Mouse (Mus musculus): Measurements from ENCODE around the gene Tsacc. TPM values are rescaled to one million over a fixed set of nuclear protein-coding genes. Genes with fewer than 3 reads are reported as not detected.
"Not testable (repeated sequence)": the region's sequence is repeated elsewhere in the genome, so short reads cannot be mapped to it uniquely, and the experiment has no call there.

The Tsacc gene
- total RNA-seq, 2 experiments from 2014 or later = 5.0 to 5.3 TPM

DNA sequence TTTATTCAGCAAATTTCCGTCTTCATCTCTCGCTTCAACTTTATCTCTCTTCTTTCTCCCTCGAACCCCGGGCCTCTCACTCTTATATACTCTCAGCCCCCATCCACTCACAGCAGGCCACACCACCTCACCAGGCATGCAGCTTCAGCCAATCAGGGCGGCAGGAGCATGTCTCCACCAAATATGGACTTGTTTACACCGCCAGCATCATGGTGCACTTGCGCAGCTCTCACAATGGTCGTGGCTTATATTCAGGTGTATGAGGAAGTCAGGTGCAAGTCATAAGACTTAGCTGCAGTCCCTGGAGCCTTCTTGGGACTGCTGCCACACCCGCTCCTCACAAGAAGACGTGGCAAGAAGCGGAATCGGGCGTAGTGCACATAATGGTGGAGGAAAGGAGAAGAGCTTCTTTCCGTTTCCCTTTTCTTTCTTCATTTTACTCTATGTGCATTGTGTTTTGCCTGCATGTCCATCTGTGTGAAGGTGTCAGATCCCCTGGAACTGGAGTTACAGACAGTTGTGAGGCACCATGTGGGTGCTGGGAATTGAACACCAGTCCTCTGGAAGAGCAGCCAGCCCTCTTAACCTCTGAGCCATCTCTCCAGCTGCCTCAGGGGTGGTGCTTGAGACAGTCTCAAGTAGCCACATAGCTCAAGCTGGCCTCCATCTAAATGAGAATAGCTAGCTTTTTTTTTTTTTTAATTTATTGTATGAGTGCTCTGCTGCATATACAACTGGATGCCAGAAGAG is 11.8 kb downstream of the Tsacc start:
- DNase-seq = not testable (repeated sequence)

DNA sequence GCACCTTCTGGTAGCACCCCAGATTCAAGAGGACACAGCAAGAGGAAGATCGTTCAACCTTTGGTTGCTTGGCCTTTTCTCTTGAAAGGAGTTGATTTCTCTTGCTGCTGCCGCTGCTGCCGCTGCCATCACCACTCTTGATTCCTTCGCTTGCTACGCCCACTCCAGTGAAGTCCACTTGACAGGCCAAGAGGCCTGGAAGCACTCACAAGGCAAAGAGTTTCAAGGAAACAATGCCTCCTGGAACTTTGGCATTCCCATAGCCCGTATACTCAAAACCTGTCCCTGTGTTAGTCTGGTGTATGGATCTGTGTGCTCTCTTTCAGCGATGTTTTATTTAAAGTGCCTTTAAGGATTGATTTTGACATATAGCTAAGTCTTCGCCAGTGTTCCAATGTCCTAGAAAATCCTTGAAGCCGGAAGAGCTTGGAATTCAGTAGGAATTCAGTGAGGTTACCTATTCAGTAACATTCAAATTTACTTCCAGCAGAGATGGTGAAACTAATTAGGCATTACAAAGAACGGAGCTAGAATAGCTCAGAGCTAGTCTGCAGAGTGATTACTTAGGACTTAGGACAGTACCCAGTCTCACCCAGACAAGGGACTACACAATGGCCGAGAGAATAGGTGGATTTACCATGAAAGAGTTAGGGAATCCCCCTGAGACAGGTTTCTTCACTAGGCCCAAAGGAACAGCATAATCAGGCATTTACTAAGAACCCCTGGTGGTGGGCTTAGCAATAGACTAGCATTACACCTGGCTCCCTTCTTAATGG is 15.5 kb downstream of the Tsacc start:
- not testable (repeated sequence) for DNase-seq

DNA sequence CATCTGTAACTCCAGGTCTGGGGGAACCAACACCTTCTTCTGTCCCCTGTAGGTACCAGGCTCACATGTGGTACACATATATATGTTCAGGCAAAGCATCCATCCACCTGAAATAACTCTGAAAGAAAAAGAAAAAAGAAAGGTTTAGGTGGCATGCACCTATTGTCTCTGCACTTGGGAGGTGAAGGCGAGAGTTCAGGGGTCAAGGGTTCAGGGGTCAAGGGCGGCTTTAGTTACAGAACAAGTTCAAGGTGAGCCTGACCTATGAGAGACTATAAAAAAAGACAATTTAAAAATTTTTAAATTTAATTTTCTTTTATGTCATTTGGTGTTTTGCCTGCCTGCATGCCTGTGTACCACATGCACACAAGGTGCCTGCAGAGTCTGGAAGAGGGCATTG is 16.8 kb downstream of the Tsacc start:
- DNase-seq = no peak

DNA sequence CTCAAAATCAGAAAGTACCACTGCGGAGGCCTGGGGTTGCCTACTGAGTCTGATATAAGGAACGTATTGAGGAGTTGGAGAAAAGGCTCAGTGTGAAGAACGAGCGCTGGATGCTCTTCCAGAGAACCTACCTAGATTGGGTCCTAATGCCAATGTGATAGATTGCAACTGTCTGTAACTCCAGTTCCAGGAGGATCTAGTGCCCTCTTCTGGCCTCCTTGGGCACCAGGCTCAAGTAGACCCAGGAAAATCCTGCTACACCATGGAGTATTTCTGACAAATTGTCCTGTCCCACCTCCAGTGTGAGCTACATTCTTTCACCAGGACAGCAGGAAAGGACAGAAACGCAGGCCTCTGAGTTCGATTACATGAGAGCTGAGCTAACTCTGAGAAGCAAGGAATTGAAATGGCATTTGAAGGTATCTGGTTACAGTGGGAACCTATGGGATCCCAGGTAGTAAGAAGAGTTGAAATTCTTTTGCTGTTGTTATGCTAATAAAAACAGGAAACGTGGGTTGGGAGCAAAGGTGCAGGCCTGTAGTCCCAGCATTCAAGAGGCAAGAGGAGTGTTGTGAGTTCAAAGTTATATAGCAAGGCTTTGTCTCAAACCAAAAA is 20.2 kb downstream of the Tsacc start:
- DNase-seq = peak; percentile 16

DNA sequence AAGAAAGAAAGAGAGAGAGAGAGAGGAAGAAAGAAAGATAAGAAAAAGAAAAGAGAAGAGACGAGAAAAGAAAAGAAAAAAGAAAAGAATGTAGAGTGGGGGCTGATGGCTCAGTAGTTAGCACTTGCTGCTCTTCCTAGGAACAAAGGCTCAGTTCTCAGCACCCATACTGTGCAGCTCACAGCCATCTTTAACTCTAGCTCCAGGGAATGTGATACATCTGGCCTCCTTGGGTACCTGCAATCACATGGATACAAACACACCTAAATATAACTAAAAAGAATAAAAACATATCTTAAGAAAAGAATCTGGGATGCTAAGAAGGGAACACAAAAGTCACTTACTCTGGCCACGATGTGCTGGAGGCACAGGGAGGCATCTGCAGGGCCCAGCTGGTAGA is 20.7 kb downstream of the Tsacc start:
- DNase-seq = no peak

DNA sequence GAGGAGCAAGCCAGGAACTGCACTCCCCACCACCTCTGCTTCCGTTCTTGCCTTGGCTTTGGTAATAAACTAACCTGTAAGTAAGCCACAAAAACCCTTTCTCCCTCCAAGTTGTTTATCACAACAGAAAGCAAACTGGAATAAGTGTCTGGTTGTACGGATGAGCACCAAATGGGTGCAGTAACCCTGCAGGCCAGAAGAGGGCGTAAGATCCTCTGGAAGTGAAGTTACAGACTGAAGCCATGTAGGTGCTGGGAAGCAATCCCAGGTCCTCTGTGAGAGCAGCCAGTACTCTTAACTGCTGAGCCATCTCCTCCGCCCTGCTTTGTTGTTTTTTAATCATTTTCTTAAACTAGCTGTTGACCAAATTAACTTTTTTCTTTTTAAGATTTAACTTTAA is 22.8 kb downstream of the Tsacc start:
- no peak for DNase-seq

DNA sequence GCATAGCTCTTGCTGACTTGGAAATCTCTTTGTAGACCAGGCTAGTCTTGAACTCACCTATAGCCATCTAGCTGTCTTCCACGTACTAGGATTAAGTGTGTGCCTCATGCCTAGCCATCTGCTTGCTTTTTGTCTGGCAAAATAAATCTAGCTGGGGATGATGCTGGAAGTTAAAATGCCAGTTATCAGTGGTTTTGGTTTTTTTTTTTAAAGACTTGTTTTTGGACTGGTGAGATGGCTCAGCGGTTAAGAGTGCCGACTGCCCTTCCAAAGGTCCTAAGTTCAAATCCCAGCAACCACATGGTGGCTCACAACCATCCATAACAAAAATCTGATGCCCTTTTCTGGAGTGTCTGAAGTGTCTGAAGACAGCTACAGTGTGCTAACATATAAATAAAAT is 24.9 kb downstream of the Tsacc start:
- DNase-seq = no peak

DNA sequence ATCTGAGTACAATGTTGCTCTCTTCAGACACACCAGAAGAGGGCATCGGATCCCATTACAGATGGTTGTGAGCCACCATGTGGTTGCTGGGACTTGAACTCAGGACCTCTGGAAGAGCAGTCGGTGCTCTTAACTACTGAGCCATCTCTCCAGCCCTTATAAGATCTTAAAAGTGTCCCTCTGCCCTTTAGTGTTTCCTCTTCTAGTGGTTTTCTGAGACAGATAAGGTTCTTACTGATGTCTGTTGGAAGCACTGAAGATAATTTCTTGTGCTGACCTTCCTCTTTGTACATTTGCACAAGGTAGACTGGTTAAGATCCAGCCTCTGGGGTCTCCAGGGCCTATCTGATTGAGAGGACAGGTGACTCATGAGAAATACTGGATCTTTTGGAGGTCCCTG is 25.5 kb downstream of the Tsacc start:
- DNase-seq = not testable (repeated sequence)

DNA sequence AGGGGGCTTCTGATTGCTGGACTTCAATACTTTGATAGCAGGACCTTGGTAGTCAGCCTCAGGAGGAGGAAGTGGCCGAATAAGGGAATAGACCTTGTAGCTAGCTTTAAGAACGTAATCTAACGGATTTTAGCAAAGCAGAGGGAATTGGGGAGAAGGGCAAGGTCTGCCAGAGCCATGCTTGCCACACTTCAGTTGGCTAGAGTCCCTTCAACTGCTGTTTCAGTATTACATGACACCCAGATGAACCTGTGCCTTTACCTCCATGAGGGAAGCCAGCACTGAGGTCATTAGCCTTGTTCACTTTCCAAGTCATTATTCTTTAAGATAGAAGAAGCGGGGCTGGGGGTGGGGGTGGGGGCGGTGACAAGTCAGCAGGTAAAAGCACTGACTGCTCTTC is 27.8 kb downstream of the Tsacc start:
- DNase-seq = no peak

DNA sequence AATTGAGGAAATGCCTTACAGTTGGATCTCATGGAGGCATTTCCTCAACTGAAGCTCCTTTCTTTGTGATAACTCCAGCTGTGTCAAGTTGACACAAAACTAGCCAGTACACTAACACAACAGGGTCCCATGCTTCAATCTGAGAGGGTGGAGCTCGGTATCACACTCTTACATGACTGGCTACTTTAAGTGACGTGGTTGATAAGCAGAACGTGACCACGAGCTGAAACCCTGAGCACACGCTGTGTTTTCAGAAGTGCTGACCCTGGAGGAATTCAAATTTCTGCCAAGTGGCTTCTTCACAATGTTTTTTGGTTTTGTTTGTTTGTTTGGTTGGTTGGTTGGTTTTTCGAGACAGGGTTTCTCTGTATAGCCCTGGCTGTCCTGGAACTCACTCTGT is 28.8 kb downstream of the Tsacc start:
- not testable (repeated sequence) for DNase-seq

DNA sequence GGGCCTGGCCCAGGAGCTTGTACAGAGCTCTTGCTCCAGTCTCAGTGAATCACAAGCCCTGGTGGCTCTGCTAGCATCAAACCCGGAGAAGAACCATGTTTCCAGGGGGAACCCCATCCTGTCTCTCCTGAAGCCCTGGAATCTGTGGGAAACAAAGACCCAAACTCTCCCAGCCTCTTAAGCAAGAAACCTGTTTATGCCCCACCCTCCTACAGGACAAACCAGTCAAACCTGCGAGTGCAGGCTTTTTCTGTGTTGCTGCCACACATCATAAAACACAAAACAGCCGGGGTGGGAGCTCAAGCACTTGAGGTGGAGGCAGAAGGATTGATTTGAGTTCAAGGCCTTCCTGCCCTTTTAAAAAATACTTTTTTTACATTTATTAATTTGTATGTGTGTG is 34.5 kb downstream of the Tsacc start:
- no peak for DNase-seq

DNA sequence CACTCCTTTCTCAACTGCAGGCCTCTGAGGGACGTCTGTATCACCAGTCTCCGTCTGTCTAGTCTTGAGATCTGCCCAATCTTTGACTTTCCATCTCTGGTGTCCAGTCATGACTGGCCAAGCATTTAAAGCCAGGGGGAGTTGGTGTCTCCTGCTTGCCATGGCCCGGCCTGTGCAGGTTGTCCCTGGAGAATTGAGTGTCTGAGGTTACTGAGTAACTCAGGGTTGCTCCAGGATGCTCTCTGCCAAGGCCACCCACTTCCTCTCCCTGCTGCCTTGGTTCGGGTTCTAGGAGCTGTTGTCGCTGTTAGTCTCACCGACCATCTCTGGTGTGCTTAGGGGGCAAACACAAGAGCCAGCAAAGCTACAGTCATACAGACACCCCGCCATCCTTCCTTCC is 40.4 kb downstream of the Tsacc start:
- DNase-seq = no peak

DNA sequence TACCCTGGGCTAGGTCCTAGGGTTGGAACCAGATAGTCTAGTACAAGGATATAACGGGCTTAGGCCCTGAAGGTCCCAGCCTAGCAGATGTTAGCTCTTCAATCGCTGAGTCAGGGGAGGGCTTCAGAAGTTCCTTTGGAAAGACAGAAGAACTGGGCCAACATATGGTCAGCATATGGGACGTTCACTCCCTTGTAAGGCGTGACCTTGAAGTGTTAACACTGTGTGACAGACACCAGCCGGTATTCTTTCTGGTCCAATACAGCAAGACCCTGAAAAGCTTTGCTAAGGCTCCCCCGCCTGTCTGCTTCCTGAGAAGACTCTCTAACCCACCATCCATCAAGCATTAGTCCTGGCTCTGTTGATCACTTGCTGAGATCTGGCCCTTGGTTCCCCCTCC is 40.8 kb downstream of the Tsacc start:
- DNase-seq = no peak

DNA sequence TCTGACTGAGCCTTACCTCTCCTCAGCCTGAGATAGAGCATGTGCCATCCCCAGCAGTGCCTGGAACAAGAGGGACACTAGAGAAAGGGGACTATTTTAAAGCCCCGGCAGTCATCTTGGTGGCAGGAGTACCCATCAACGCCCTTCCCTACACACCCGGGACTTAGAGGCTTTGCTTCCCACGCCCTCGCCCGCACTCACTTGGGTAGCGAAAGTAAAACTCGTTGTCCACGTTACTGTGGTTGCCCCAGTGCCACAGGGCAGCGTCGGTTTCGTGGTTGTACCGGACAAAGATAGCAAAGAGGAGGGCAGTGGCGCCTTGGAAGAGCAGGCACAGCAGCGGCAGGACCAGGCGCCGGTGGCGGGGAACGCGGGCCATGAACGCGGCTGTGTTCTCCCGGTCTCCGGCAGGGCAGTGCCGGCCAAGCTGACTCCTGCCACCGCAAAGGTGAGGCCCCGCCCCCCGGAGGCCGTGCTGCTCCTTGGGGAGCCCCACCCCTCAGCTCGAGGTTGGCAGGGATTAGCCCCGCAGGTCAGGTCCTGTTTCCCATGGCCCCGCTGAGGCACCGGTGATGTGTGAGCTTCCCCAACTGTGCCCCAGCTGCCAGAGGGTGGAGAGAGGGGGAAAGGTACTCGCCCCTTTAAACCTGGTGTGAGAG is 42.4 kb downstream of the Tsacc start, which contains the start of gene Rhbg:
Rhbg (minus strand) TSS at position 442 of the 659 bp plus-strand sequence.
- no peak for DNase-seq

DNA sequence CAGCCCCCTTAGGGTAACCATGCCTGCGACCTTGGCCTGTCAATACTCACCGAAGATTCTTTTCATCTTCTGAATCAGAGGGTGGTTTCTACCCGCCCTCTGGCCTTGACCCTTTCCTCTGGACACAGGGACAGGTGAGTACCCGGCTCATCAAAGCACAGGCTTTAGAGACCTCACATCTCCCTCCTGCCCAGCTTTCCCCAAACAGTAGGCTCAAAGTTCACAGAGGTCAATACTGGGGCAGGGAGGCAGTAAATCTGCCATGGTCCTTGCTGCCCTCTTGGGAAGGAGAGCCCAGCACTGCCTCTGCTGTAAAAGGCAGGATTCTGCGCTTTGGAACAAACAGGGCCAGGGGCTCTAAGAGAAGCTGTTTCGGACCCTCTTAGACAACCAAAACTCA is 44.1 kb downstream of the Tsacc start:
- no peak for DNase-seq

DNA sequence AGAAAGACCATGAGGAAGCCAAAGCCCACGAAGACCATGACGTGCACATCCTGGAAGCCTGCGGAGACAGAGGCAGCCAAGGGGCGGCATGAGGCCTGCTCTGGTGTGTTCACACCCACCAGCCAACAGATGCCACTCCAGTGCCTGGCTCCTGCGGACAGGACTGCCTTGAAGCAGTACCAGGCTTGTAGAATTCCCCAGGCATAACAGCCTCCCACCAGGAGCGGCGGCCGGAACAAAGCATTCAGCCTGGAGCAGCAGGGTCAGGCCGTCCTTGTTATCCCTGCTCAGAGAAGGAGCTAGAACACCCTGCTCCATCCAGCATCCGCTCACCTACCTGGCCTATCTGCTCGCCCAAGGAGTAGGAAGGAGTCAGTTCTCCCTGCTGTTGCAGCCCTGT is 48.4 kb downstream of the Tsacc start:
- no peak for DNase-seq

DNA sequence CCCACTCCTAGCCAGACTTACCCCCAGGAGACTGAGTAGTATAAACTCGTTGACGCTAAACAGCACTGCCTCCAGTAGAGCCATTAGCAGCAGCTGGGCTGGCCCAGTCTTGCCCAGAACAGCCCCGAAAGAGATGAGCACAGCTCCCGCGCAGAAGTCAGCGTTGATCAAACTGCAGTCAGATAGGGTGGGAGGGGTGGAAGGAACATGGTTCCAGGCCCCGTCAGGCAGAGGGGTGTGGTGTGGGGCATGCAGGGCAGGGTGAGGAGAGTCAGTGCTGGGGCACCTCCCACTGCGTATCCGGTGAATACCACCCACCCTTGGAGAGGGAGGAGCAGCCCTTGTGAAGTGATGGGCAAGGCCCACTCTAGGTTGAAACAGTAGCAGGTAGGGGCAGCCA is 49.1 kb downstream of the Tsacc start:
- no peak for DNase-seq

DNA sequence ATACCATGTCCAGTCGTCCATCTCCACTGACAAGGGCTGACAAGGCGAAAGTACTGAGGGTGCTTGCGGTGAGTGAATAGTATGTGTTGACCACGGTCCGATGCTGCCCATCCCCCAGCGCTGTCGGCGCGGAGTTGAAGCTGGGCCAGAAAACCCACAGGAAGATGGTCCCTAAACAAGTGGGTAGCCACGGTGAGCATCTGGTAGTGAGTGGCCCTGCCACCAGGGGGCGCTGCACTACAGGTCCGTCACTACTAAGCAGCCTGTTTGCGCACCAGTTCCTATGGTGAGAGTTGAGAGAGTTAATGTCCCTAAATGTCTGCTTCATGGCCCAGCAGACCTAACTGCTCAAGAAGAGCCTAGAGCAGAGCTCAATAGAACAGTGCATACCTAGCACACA is 51.0 kb downstream of the Tsacc start:
- peak; percentile 73 to 76 for DNase-seq

DNA sequence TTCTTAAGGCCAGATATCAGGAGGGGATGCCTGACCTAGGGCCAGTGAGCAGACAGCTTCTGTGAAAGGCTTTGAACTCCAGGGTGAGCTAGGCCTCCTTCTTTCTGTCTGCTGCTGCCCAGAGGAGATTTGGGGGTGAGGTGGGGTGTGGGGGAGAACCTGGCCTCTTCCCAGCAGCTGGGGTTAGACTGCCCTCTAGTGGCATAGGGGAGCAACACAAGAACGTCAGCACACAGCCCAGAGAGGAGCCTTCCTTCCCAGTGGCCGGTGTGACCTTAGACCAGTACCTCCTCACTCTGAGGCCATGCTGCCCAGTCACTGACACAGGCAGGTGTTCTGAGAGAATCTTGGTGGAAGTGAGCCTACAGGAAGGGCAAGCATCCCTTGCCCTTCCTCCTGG is 52.7 kb downstream of the Tsacc start:
- DNase-seq = peak in 1 of 2 experiments; percentile 64

DNA sequence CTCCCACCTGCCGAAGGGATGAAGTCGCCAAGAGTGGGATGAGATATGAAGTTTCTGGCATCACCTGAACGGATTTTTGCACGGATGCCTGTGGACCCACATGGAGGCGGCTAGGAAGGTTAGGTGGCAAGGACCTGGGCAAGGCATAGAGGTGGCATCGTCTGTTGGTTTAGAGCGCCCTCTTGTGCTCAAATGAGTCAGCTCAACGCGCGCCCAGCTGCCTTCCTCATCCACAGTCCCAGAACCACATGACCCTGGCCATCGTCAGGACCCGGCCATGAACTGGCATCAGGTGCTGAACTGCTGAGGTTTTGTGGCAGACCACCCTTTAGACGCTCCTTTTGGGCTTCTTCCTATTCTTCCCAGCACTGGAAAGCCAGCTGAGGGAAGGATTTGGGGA is 54.3 kb downstream of the Tsacc start:
- peak; percentile 77 to 79 for DNase-seq

DNA sequence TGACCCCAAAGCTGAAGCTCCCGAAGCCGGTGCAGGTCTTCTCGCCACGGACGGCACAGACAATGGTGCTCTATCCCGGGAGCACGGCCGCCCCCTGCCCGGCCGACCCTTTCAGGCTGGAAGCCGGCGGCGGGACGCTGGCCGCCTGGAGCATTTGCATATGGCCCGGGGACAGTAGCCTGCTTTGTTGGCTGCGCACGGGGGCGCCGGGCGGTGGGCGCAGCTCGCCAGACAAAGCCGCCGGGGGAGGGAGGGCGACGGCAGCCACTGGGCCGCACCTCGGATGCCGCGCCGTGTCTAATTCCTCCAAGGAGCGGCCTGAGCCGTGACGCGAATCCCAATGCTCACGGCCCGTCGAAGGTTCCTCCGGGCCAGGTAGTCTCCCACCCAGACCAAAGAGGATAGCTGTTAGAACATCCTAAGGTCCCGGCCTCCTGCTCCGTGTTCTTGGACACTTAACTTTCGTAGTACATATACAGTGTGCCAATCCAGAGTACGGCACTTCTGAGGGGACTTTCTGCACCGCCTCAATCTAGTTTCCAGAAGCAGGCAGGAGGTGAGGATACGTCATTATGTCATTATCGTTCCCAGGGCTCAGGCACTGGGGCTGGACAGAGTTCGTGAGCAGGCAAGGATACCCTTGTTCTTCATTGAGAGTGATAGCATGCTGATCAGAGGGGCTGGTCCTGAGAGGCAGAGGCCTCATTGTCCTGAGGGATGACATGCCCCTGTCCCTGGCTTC is 55.6 kb downstream of the Tsacc start:
- no peak for DNase-seq

DNA sequence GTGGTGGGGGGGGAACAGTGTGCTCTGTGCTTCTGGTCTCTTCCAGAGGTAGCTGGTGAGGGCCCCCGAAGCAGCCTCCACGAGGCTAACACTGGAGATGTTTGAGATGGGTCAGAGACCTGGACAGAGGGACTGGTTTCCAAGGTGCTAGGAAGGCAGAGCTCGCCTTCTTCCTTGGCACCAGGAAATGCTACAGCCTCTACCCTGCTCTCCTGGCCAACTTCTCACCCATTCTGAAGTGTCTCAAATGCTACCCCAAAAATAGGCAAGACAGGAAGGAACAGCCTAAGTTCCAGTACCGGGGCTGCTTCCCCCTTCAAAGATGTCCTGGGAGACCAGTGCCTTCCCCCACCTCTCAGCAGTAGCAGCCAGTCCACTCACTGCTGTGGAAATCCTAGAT is 57.4 kb downstream of the Tsacc start:
- DNase-seq = no peak

Data from layer of hippocampus, postnatal 36 days (tissue).